Mouse (Mus musculus) ES-E14 (cell line): ENCODE data around the gene Cbr4. TPM values are rescaled to one million over a fixed set of nuclear protein-coding genes. Genes with fewer than 3 reads are reported as not detected.

Experiments
- DNase-seq: peaks from one replicate; pipeline ENCODE4 v3.0.0-alpha.2; 2013; ENCODE audit warnings: low read depth, low spot score
- H3K27ac ChIP-seq: 2 replicates; pipeline ENCODE4 v1.5.1; 2012; ENCODE audit warnings: low read depth, mild to moderate bottlenecking, low read length, moderate library complexity, mixed read lengths; ENCODE audit not compliant: poor library complexity, insufficient read depth, severe bottlenecking
- H3K36me3 ChIP-seq: 2 replicates; pipeline ENCODE4 v1.6.1; 2012; ENCODE audit warnings: mild to moderate bottlenecking, low read length, moderate library complexity, mixed read lengths; ENCODE audit not compliant: control insufficient read depth, poor library complexity, insufficient read depth, severe bottlenecking
- H3K4me1 ChIP-seq, 2 experiments: fragments of 150-350 bp in 1 of 2; sonication (generic) in 1 of 2; 2 replicates each; pipeline ENCODE4 v1.6.1; 2012; ENCODE audit warnings: low read length in 2 of 2, mild to moderate bottlenecking in 1 of 2, mixed read lengths in 1 of 2; ENCODE audit not compliant: control insufficient read depth in 2 of 2, insufficient read depth in 2 of 2, poor library complexity in 1 of 2
- H3K4me3 ChIP-seq, 2 experiments: fragments of 150-350 bp in 1 of 2; sonication (generic) in 1 of 2; 2 replicates each; pipeline ENCODE4 v1.5.1; 2012; ENCODE audit warnings: low read length in 2 of 2, low read depth in 1 of 2, mild to moderate bottlenecking in 1 of 2, mixed read lengths in 1 of 2; ENCODE audit not compliant: insufficient read depth in 1 of 2, poor library complexity in 1 of 2, severe bottlenecking in 1 of 2
- H3K9ac ChIP-seq: 2 replicates; pipeline ENCODE4 v1.6.1; 2012; ENCODE audit warnings: low read depth, mild to moderate bottlenecking, low read length, mixed read lengths; ENCODE audit not compliant: poor library complexity, insufficient read depth, severe bottlenecking
- H3K9me3 ChIP-seq: fragments of 150-350 bp; sonication (generic); 2 replicates; pipeline ENCODE4 v1.6.1; 2012; ENCODE audit warnings: low read depth, mild to moderate bottlenecking, low read length; ENCODE audit not compliant: control insufficient read depth, insufficient read depth
- CHD2 ChIP-seq: IDR thresholded peaks from 2 replicates; pipeline ENCODE4 v1.6.1; 2014; ENCODE audit warnings: mild to moderate bottlenecking, low read depth, low read length, inconsistent platforms
- HCFC1 ChIP-seq: IDR thresholded peaks from 2 replicates; pipeline ENCODE4 v1.6.1; 2012; ENCODE audit warnings: low read length, inconsistent platforms, borderline replicate concordance; ENCODE audit not compliant: insufficient read depth
- MAFK ChIP-seq: IDR thresholded peaks from 2 replicates; pipeline ENCODE4 v1.6.1; 2014; ENCODE audit warnings: mild to moderate bottlenecking, low read depth, low read length, inconsistent platforms; ENCODE audit not compliant: insufficient read depth
- ZC3H11A ChIP-seq: IDR thresholded peaks from 2 replicates; pipeline ENCODE4 v1.6.1; 2012; ENCODE audit warnings: low read depth, mild to moderate bottlenecking, inconsistent platforms, low read length, borderline replicate concordance
- ZNF384 ChIP-seq: IDR thresholded peaks from 2 replicates; pipeline ENCODE4 v1.6.1; 2012; ENCODE audit warnings: low read depth, low read length, inconsistent platforms
- in situ Hi-C, 2 experiments: fragments of 600-800 bp; cut with MboI; formaldehyde crosslinking; loops; one replicate each; pipeline ENCODE4 v1.15.1; 2025; ENCODE audit warnings: low sequenced_read_pairs in 2 of 2, inconsistent platforms in 1 of 2; ENCODE audit not compliant: unreplicated experiment in 2 of 2
- total RNA-seq: library from RNA; depleted of rRNA; stranded (reverse); fragments of 300-350 nt; gene quantifications from 2 replicates; pipeline ENCODE4 v1.2.3, GENCODE M21; 2012

Gene Cbr4
- total RNA-seq, 1 experiment: 17.5 TPM

GRCm38 (mm10) chr8:61480260-61480967 is 7.1 kb upstream of the Cbr4 start:
- peaks cover 0 to 2% of the 10 kb centered on the region in 2 experiments; a peak in 1 of 4 replicates for H3K4me1 ChIP-seq
- H3K4me3 ChIP-seq: peak overlapping the region; percentile 46 to 60
- no peaks in the 10 kb centered on the region for H3K9me3 ChIP-seq
- in situ Hi-C loops: loop anchor here in 1 of 2 experiments (25.0 kb wide), 1 partner anchor 968 kb away; the partner anchor contains the start of genes Aadat and Gm10283
- no peak overlapping the region for H3K27ac ChIP-seq
- TF ChIP-seq MAFK: no peak
- TF ChIP-seq ZC3H11A: no peak
- TF ChIP-seq CHD2: no peak
- TF ChIP-seq ZNF384: no peak
- no peak for TF ChIP-seq HCFC1
- no peak for DNase-seq
- peak overlapping the region; percentile 76 for H3K9ac ChIP-seq
- H3K36me3 ChIP-seq: no peaks in the 10 kb centered on the region

GRCm38 (mm10) chr8:61486923-61487529 is 508 bp upstream of the Cbr4 start:
- Histone ChIP-seq H3K9ac (no peak overlapping the region), H3K36me3 (no peaks in the 10 kb centered on the region), H3K9me3 (no peaks in the 10 kb centered on the region), H3K27ac (no peak overlapping the region), H3K4me3 (peak overlapping the region in 1 of 2 experiments; percentile 89; a peak in 2 of 4 replicates), H3K4me1 (peaks cover 0 to 3% of the 10 kb centered on the region in 2 experiments; a peak in 1 of 4 replicates)
- in situ Hi-C loops: loop anchor here in 1 of 2 experiments (25.0 kb wide), 1 partner anchor 975 kb away; the partner anchor contains the start of genes Aadat and Gm10283
- no peak for DNase-seq
- TF ChIP-seq ZC3H11A (no peak), HCFC1 (no peak), CHD2 (no peak), ZNF384 (no peak), MAFK (no peak)

GRCm38 (mm10) chr8:61488631-61489030 is 1.1 kb downstream of the Cbr4 start:
- Histone ChIP-seq H3K9me3 (no peaks in the 10 kb centered on the region), H3K9ac (no peak overlapping the region), H3K4me3 (peak overlapping the region in 1 of 2 experiments; percentile 89; a peak in 1 of 4 replicates), H3K36me3 (no peaks in the 10 kb centered on the region), H3K27ac (no peak overlapping the region), H3K4me1 (peaks cover 0 to 3% of the 10 kb centered on the region in 2 experiments; a peak in 1 of 4 replicates)
- no peak for DNase-seq
- TF ChIP-seq CHD2 (no peak), MAFK (no peak), HCFC1 (no peak), ZC3H11A (no peak), ZNF384 (no peak)
- in situ Hi-C loops: loop anchor here in 1 of 2 experiments (25.0 kb wide), 1 partner anchor 976 kb away; the partner anchor contains the start of genes Aadat and Gm10283

DNA sequence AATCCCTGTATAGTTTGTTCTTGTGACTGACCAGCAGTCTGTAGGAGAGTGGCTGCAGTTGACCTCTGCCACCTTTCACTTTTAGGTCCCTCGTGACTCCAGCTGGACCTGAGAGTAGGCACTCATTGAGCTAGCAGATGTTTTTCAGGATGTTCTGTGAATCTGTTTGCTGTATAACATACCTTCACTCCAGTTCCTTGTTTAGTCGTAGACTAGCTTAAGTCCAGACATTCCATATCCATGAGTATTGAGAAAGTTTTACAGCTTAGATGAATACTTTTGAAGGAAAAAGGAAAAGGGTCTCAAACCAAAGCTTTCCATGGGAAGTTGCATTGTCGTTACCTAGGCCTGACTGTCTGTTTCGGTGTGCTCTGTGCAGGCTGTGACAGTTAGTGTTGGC is 9.6 kb downstream of the Cbr4 start:
- no peak for DNase-seq
- TF ChIP-seq ZC3H11A (no peak), ZNF384 (no peak)
- in situ Hi-C loops: loop anchor here in 1 of 2 experiments (25.0 kb wide), 1 partner anchor 985 kb away; the partner anchor contains the start of genes Aadat and Gm10283
- Histone ChIP-seq H3K4me3 (no peak overlapping the region), H3K9me3 (no peaks in the 10 kb centered on the region), H3K27ac (no peak overlapping the region), H3K9ac (no peak overlapping the region), H3K4me1 (no peaks in the 10 kb centered on the region), H3K36me3 (no peaks in the 10 kb centered on the region)
